Mouse (Mus musculus) ovary, postnatal 10 days (tissue): Measurements from ENCODE around the gene Gm49776.

ENCODE experiments used
- DNase-seq: peaks from one replicate; pipeline ENCODE4 v3.0.0; 2022; ENCODE audit warnings: low spot score

Gm49776 gene

GRCm38 (mm10) chr16:18234671-18235388 is 23.3 kb downstream of the Gm49776 start, which contains the start of gene Zdhhc8:
Zdhhc8 (minus strand) TSS chr16:18235136.
- DNase-seq, result peak; percentile 53

- DNase-seq, result no peak
These were observed 24.0 kb downstream of the Gm49776 start for GRCm38 (mm10) chr16:18233919-18234670.

GRCm38 (mm10) chr16:18233451-18233850 is 24.7 kb downstream of the Gm49776 start:
- DNase-seq, result no peak

- no peak for DNase-seq
These were observed 26.7 kb downstream of the Gm49776 start for GRCm38 (mm10) chr16:18231451-18231850.

- DNase-seq, result no peak
These were observed 27.1 kb downstream of the Gm49776 start for GRCm38 (mm10) chr16:18231047-18231446.

- no peak for DNase-seq
These were observed 27.5 kb downstream of the Gm49776 start for GRCm38 (mm10) chr16:18230617-18231016.

GRCm38 (mm10) chr16:18229622-18230021 is 28.5 kb downstream of the Gm49776 start:
- DNase-seq, result no peak

- no peak for DNase-seq
These were observed 29.3 kb downstream of the Gm49776 start for GRCm38 (mm10) chr16:18228856-18229255.

GRCm38 (mm10) chr16:18227897-18228422 is 30.2 kb downstream of the Gm49776 start:
- DNase-seq, result no peak

GRCm38 (mm10) chr16:18227187-18227586 is 30.9 kb downstream of the Gm49776 start:
- DNase-seq, result no peak

GRCm38 (mm10) chr16:18222188-18222587 is 35.9 kb downstream of the Gm49776 start:
- no peak for DNase-seq

GRCm38 (mm10) chr16:18221543-18221898 is 36.6 kb downstream of the Gm49776 start:
- DNase-seq, result no peak

- no peak for DNase-seq
These were observed 37.1 kb downstream of the Gm49776 start for GRCm38 (mm10) chr16:18220856-18221542.

- DNase-seq, result no peak
These were observed 38.1 kb downstream of the Gm49776 start for GRCm38 (mm10) chr16:18220001-18220400.

GRCm38 (mm10) chr16:18218580-18218996 is 39.5 kb downstream of the Gm49776 start:
- DNase-seq, result no peak

GRCm38 (mm10) chr16:18217579-18217978 is 40.5 kb downstream of the Gm49776 start, which contains the start of gene Ccdc188:
Ccdc188 (plus strand) TSS chr16:18217879.
- DNase-seq, result no peak

- DNase-seq, result no peak
These were observed 43.3 kb downstream of the Gm49776 start for GRCm38 (mm10) chr16:18214858-18215257.

- DNase-seq, result no peak
These were observed 44.4 kb downstream of the Gm49776 start for GRCm38 (mm10) chr16:18213689-18214088.

GRCm38 (mm10) chr16:18211417-18212171 is 46.5 kb downstream of the Gm49776 start:
- peak; percentile 91 for DNase-seq

GRCm38 (mm10) chr16:18210701-18211416 is 47.3 kb downstream of the Gm49776 start:
- peak; percentile 47 for DNase-seq
